Mouse (Mus musculus) MEL-GATA-1-ER (cell line): ENCODE data around the gene Pkd1l2.
A peak's percentile ranks its signal among the peaks of the same experiment; 100 is the strongest.

ENCODE experiments used
- DNase-seq: peaks from one replicate; pipeline ENCODE4 v3.0.0-alpha.2; 2012; ENCODE audit warnings: low read depth; ENCODE audit errors: extremely low read depth

Pkd1l2 gene

GRCm38 (mm10) chr8:116975066-116975465, 107.2 kb downstream of the Pkd1l2 start:
- DNase-seq: no peak

GRCm38 (mm10) chr8:116969531-116969930, 112.7 kb downstream of the Pkd1l2 start:
- DNase-seq: no peak

- DNase-seq: no peak
Observed at GRCm38 (mm10) chr8:116954415-116954814, 127.8 kb downstream of the Pkd1l2 start.

- no peak for DNase-seq
Observed at GRCm38 (mm10) chr8:116952428-116952827, 129.8 kb downstream of the Pkd1l2 start.

- DNase-seq: no peak
Observed at GRCm38 (mm10) chr8:116951778-116952177, 130.5 kb downstream of the Pkd1l2 start.

- DNase-seq: no peak
Observed at GRCm38 (mm10) chr8:116951369-116951768, 130.9 kb downstream of the Pkd1l2 start.

- peak; percentile 63 for DNase-seq
Observed at GRCm38 (mm10) chr8:116947589-116947988, 134.7 kb downstream of the Pkd1l2 start.

GRCm38 (mm10) chr8:116946851-116947250, 135.4 kb downstream of the Pkd1l2 start:
- no peak for DNase-seq

- no peak for DNase-seq
Observed at GRCm38 (mm10) chr8:116946268-116946838, 135.9 kb downstream of the Pkd1l2 start.
